ENCODE assay signal across 16 mouse cellular contexts in genomic region chr9:50412986-50413385, GRCm38 (mm10).
"Had no signal": no experiment of that assay in that cellular context is flagged by ENCODE, and none has a peak within 500 bp of the region (broad histone marks: within the 10 kb centered on the region; RNA-seq: fewer than 3 reads in every experiment).

No protein-coding gene starts in this region.

- H3K9me3 ChIP-seq: liver, embryonic 15.5 days; lung, embryonic 15.5 days; midbrain, embryonic 12.5 days; neural tube, embryonic 12.5 days; stomach, embryonic 15.5 days had no signal

- H3K4me2 ChIP-seq: liver, embryonic 15.5 days; lung, embryonic 15.5 days; midbrain, embryonic 12.5 days; neural tube, embryonic 12.5 days; stomach, embryonic 15.5 days had no signal

- H3K4me3 ChIP-seq: liver, embryonic 15.5 days; lung, embryonic 15.5 days; megakaryocyte, embryonic 14.5 days; midbrain, embryonic 12.5 days; neural tube, embryonic 12.5 days; stomach, embryonic 15.5 days had no signal

- H3K27me3 ChIP-seq: liver, embryonic 15.5 days; lung, embryonic 15.5 days; midbrain, embryonic 12.5 days; neural tube, embryonic 12.5 days; stomach, embryonic 15.5 days had no signal

- H3K9ac ChIP-seq: liver, embryonic 15.5 days; liver, postnatal 0 days; lung, embryonic 15.5 days; midbrain, embryonic 12.5 days; neural tube, embryonic 12.5 days; stomach, embryonic 15.5 days had no signal

- H3K4me1 ChIP-seq: liver, embryonic 15.5 days; midbrain, embryonic 12.5 days; neural tube, embryonic 12.5 days; stomach, embryonic 15.5 days had no signal

- ATAC-seq: liver, postnatal 0 days; midbrain, embryonic 16.5 days had no signal

- H3K36me3 ChIP-seq: liver, embryonic 15.5 days; lung, embryonic 15.5 days; midbrain, embryonic 12.5 days; neural tube, embryonic 12.5 days; stomach, embryonic 15.5 days had no signal

- DNase-seq: liver, postnatal 0 days; lung, adult 2 months; midbrain, embryonic 14.5 days; right cerebral cortex, postnatal 14 days; thymus, adult 2 months; thymus, postnatal 25 days; thymus, postnatal 4 days had no signal

- H3K27ac ChIP-seq: liver, embryonic 15.5 days; lung, embryonic 15.5 days; macrophage; midbrain, embryonic 12.5 days; neural tube, embryonic 12.5 days; stomach, embryonic 15.5 days; stomach, postnatal 0 days had no signal
